Mouse (Mus musculus) heart, postnatal 0 days (tissue): ENCODE measurements around the gene Tom1l1.

Experiments used
- CTCF ChIP-seq: IDR thresholded peaks from 2 replicates; pipeline ENCODE4 v1.5.1; 2016; ENCODE audit warnings: antibody characterized with exemption, control low read depth, low read depth
- EP300 ChIP-seq: IDR thresholded peaks from 2 replicates; pipeline ENCODE4 v1.6.1; 2016; ENCODE audit warnings: antibody characterized with exemption, low read depth

DNA sequence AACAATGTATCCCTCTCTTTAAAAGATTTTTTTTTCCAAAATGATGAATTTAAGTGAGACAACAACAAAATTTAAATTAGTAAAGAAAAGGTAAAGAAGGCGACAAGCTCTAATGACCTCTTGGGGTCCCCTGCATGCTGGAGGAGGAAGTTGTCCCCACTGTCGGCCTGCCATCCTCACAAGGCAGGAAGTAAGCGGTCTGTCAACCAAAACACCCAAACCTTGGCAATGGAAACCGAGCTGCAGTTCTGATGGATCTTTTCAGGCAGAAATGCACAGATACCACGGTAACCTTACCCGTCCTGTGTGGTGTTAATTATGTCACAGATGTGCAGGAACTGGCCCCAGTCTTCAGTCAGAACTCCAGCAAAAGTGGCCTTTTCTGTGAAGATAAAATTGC is 3.4 kb downstream of the Tom1l1 start:
- TF ChIP-seq EP300: no peak
- no peak for TF ChIP-seq CTCF
